Mouse (Mus musculus): ENCODE results near the gene Elovl5.
"Not testable (repeated sequence)": the region's sequence is repeated elsewhere in the genome, so short reads cannot be mapped to it uniquely, and the experiment has no call there.

The Elovl5 gene

GRCm38 (mm10) chr9:77954981-77955380 lies 37.8 kb downstream of the Elovl5 start:
- no peak for DNase-seq (ENCODE audit: low spot score in 2 of 2)

DNA sequence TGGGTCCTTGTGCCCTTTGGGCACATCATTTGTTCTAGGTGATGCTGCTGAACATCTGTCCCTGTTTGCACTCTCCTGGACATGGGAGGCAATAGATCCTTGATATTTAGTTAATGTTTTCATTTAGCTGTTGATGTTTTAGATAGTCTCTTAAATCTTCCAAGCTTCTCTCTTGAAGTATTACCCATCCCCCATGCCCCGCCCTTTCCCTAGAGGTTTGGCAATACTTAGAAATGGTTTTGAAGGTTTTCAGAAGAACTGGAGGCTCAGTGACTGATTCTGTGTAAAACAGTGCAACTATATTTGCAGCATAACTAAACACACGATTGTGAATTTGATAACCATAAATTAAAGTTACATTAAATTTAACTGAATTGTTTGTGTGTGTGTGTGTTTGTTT lies 38.3 kb downstream of the Elovl5 start:
- no peak for DNase-seq (ENCODE audit: low spot score in 2 of 2)

- no peak for DNase-seq (ENCODE audit: low spot score in 2 of 2)
Measured at GRCm38 (mm10) chr9:77955964-77956363, 38.8 kb downstream of the Elovl5 start.

GRCm38 (mm10) chr9:77958327-77958726 lies 41.2 kb downstream of the Elovl5 start:
- DNase-seq (ENCODE audit: low spot score in 2 of 2): no peak

DNA sequence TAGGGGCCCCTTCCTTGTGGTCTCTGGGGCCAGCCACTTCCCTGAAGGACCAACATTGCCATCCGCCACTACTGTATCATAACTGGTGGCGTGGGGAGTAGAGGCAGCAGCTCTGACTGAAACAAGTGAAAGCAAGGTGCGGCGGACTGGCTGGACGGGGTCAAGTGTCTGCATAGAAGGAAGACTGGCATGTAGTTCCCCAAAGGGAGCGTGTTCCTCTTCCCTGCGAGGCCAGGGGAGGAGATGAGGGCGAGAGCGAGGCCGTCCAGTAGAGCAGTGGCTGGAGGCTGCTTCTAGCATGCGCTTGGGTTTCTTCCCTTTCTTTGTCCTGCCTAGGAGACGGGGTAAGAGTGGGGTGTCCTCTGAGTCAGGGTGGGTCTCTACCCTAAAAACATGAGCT lies 42.6 kb downstream of the Elovl5 start:
- DNase-seq (ENCODE audit: low spot score in 2 of 2): no peak

GRCm38 (mm10) chr9:77961350-77961749 lies 44.2 kb downstream of the Elovl5 start:
- no peak for DNase-seq (ENCODE audit: low spot score in 2 of 2)

DNA sequence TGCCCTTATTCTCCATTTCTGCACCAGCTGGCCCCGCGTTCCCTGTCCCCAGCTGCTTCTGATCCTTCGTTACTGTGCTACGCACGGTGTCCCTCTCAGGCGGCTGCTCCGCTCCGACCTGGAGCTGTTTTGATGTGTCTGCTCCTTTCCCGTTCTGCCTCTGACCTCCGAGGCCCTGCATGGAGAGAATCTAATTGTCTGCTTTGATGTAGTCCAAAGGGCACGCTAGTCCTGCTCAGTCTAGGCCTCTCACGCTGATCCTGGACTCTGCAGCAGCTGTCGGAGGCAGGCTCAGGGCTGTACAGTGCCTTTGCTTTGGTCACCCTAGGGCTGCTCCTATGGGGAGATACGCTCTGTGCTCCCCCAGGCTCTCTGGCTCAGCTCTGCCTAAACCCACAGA lies 46.9 kb downstream of the Elovl5 start:
- DNase-seq (ENCODE audit: low spot score in 2 of 2): no peak

DNA sequence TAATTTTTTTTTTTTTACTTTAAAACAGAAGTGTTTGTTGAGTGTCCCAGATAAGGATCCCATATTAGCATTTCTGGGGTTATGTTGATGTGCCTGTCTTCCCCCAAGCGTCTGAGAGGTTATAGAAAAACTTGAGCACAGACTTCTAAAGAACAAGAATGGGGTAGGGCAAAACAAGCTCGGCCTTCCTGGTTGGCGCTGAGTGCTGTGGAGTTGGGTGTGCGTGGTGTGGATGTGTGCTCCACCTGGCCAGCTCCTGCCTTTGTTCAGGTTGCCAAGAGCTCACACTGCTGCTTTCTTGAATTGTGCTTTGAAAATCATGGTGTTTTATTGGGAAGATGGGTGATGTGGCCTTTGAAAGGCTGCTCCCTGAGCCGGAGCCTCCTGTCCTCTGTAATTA lies 48.1 kb downstream of the Elovl5 start:
- DNase-seq (ENCODE audit: low spot score in 2 of 2): no peak

DNA sequence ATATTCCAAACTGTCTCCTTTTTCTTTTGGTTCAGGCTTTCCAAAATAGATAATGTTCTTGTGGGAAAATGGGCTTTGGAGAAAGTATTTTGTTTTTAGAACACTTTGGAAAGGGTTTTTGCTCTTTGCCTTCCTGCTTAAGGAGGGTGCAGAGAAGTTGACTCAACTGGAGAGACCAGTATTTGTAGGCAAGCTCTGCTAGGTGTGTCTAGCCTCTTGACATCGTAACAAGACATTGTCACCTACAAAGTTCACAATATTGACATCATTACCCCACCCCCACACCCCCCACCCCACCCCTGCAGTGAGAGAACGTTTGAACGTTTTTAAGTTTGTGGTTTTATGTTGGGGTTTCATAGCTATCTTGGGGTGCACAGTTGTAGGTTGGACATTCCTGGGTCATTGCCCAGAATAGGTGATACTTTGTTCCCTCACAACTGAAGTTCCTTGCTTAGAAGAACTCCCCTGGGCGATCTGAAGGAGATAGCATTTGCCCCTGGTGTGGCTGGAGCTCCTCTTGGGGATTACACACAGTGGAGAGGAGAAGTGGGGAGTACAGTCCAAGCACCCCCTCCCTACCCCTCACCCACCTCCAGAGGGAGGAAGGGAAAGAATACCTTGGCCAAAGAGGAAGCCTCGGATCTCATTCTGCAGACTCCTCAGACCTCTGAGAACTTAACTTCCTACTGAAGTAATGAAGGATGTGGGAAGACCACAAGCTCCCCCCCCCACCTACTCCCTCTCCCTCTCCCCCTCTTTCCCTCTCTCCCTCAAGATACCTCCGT lies 48.8 kb downstream of the Elovl5 start:
- DNase-seq (ENCODE audit: low spot score in 2 of 2): no peak

DNA sequence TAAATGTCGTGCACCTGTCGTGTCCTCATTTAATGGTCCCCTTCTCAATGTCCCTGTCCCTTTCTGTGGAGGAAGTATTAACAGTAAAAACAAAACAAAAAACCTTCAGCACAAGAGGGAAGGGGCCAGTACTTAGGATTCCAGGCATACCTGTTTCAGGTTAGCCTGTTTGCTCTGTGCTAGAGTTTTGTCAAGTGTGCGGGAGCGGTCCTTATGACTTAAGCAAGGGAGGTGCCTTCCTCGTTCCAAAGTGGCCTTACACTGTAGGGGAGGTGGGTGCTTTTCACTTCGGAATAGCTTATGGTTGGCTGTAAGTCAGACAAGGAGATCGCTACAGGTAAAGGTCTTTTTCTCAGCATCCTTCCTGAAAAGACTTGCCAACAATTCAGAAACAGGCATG lies 49.7 kb downstream of the Elovl5 start:
- DNase-seq (ENCODE audit: low spot score in 2 of 2): no peak

DNA sequence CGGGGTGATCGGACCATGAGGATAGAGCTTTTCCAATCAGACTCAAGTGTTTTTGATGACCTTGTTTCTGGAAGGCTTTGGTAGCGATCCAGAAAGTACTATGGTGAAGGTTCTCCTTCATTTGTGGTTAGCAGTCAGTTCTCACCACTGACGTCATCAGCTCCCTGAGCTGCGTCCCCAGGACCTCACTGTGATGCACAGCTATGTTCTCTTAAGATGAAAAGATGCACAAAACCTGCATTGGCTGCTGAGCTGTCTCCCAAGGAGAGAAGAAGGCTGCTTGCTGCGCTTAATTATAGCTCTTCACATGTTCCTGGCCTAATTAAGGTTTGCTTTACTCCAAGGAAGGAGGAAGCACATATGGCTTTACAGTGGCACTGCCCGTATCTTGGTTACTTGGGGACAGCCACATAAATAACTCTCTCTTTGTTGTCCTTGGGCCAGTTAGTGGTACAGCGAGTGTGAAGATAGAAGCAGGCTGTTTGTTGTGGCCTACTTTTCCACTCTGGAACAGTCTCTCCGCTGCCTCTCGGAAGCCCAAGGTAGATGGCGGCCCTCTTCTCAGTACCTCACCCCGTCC lies 50.5 kb downstream of the Elovl5 start:
- peak in 1 of 2 experiments; percentile 43 for DNase-seq (ENCODE audit: low spot score in 2 of 2)

DNA sequence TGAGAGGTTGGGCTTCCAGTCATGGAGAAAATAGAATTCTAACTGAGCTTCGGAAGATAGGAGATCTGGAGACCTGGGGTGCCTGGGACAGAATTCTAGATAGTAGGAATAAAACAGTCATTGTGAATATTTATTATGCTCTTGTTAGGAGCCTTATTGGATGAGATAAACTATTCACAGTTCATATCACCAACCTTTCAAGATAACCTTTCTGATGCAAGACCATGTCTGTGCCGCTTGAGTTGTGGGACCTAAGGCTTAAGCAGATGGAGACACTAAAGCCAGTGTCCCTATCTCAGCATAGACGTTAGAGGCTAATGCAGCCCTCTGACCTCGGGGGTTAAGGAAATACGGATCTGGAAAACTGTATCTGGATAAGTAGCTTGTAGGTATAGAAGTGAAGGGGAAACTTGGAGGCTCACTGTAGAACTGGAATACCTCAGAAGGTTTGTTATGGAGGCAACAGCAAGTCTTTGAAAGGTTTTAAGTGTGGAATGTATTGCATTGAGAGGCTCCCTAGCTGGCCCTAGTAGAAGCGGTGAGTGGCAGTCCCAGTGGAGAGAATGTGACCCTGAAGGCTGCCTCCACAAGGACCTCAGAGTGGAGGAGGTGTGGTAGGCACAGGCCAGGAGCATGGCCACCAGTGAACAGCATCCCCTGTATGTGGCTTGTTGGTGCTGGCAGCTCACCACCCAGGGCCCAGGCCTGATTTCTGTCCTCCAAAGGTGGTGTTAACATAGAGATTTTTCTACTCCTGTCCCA lies 52.2 kb downstream of the Elovl5 start:
- DNase-seq (ENCODE audit: low spot score in 2 of 2): no peak

GRCm38 (mm10) chr9:77979000-77979399 lies 61.8 kb downstream of the Elovl5 start:
- DNase-seq (ENCODE audit: low spot score in 2 of 2): no peak

- DNase-seq (ENCODE audit: low spot score in 2 of 2): no peak
Measured at GRCm38 (mm10) chr9:77982616-77983015, 65.5 kb downstream of the Elovl5 start.

GRCm38 (mm10) chr9:77983521-77983920 lies 66.4 kb downstream of the Elovl5 start:
- DNase-seq (ENCODE audit: low spot score in 2 of 2): no peak

- no peak for DNase-seq (ENCODE audit: low spot score in 2 of 2)
Measured at GRCm38 (mm10) chr9:77986153-77986795, 69.1 kb downstream of the Elovl5 start.

DNA sequence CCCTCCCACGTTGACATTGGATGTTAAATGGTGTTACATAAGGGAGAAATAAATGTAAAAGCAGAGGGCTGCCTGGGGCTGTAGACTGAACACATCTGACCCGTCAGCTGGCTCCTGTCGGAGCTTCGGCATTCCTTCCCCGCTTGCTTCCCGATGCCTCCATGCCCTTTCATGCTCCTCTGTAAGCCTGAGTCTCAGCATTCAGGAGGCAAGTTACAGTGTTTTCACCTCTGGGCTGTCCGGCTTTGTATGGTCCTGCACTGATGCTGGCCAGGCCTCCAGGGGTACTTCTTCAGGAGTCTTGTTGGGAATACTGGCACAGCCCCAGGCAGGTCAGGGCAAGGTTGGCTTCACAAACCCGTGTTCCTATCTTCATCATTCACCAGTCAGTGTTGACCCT lies 72.5 kb downstream of the Elovl5 start:
- DNase-seq (ENCODE audit: low spot score in 2 of 2): no peak

GRCm38 (mm10) chr9:77990278-77990677 lies 73.1 kb downstream of the Elovl5 start:
- no peak for DNase-seq (ENCODE audit: low spot score in 2 of 2)

DNA sequence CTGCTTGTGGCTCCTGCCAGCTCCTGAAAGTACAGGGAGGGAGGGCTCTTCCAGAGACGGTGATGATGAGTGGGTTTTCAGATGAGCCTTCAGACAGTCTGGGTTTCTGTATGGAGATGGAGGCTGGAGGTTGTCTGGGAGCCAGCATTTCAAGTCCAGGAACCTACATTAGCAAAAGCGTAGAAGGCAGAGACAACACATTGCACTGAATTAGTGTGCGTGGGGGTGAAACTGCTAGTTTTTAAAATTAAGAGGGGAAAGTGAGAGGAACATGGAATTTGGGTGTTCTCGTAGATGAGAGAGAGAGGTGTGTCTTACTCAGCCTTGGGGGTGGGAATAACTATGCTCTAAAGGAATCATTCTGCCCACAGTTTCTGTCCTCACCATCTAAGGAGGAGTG lies 74.5 kb downstream of the Elovl5 start:
- DNase-seq (ENCODE audit: low spot score in 2 of 2): peak in 1 of 2 experiments; percentile 12

- DNase-seq (ENCODE audit: low spot score in 2 of 2): no peak
Measured at GRCm38 (mm10) chr9:77992276-77992675, 75.1 kb downstream of the Elovl5 start.

- DNase-seq (ENCODE audit: low spot score in 2 of 2): no peak
Measured at GRCm38 (mm10) chr9:77993101-77993500, 75.9 kb downstream of the Elovl5 start.

DNA sequence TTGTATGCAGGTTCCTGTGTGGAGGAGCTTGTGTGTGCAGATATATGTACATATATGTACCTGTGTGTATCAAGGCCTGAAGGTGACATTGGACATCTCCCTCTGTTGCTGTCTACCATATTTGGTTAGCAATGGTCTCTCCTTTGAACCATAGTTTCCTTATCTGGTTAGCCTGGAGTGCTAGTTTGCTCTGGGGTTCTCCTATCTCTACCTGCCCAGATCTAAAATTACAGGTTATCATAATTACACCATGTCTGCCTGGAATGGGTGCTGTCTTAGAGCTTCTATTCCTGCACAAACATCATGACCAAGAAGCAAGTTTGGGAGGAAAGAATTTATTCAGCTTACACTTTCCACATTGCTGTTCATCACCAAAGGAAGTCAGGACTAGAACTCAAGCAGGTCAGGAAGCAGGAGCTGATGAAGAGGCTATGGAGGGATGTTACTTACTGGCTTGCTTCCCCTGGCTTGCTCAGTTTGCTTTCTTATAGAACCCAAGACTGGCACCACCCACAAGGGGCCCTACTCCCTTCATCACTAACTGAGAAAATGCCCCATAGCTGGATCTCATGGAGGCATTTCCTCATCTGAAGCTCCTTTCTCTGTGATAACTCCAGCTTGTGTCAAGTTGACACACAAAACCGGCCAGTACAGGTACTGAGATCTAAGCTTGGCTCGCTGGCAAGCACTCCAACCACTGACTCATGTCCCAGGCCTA lies 76.5 kb downstream of the Elovl5 start:
- not testable (repeated sequence) for DNase-seq (ENCODE audit: low spot score in 2 of 2)

Data from frontal cortex, postnatal 14 days (tissue).